Mouse (Mus musculus): Measurements from ENCODE around the gene Flrt1.

DNA sequence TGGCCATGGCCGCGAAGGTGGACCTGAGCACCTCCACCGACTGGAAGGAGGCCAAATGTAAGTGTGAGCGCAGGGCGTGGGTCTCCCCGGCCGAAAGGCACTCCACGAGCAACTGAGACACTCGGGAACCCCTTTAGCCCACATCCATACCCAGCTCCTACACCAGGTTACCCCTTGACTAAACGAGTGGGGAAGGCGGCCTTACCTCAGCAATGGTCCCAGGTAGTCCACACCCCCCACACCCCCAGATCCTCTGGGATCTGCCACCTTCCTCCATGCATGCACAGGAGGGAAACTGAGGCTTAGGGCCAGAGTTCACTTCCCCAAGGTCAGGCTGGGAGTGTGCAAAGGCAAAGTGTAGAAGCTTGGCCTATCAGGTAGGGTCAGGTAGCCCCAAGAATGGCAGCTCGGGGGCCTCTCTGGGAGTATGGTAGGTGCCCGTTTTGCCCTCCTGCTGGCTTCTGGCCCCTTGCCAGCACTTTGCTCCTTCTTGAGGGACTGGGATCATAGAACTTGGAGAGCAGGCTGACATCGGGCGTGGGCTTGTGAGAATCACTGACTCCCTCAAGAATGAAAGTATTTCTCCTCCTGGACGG, 48.3 kb downstream of the Flrt1 start:
- TF ChIP-seq POLR2A (IDR thresholded peaks at IDR 0.05; ENCODE audit: insufficient read depth, low read depth, low read length) (no peak), CTCF (IDR thresholded peaks at IDR 0.05) (no peak)
